In the genomic region with DNA sequence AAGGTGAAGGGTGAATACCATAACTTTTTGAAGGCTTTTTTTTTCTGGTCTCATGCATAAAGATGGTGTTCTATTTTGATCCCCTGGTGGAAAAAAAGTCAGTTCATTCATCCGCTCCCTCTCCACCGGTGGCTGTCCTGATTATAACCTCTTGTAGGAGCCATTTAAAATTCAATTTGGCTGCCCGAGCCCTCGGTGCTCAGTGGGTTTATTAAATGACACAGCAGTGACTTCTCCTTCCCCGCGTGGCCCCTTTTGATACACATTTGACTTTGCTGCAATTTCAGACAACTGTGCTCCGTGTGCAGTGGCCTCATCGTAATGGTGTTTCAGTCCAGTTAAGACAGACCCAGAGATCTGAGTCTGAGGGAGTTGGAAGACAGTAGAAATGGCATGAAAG, we compare ENCODE assay signal across 27 mouse cellular contexts. TPM values are rescaled to one million over a fixed set of nuclear protein-coding genes. Genes with fewer than 3 reads are reported as not detected.
A peak's percentile ranks its signal among the peaks of the same experiment; 100 is the strongest.
DNase-seq lines count a peak whose midpoint lies in the region; ATAC-seq and TF ChIP-seq lines count a peak whose summit lies in the region.
"Had no signal": no experiment of that assay in that cellular context is flagged by ENCODE, and none has a peak within 500 bp of the region (broad histone marks: within the 10 kb centered on the region; RNA-seq: fewer than 3 reads in every experiment).

No protein-coding gene starts in this region.

- H3K27ac ChIP-seq in heart, embryonic 13.5 days (replicated peaks), result peak overlapping the region; percentile 36; the same call in 1 of the 2 replicates
- no peak overlapping the region for H3K27ac ChIP-seq in heart, embryonic 10.5 days
- H3K27ac ChIP-seq in heart, embryonic 16.5 days (ENCODE audit: low read length), result peak overlapping the region; percentile 6; the same call in 1 of the 2 replicates
- no peak overlapping the region for H3K27ac ChIP-seq in hindbrain, embryonic 16.5 days (ENCODE audit: low read depth, low read length)
- H3K27ac ChIP-seq in hindbrain, embryonic 13.5 days, result no peak overlapping the region
- H3K27ac ChIP-seq: embryonic facial prominence, embryonic 10.5 days; embryonic facial prominence, embryonic 13.5 days; forebrain, embryonic 12.5 days; forebrain, embryonic 15.5 days; heart, adult 2 months; hindbrain, embryonic 10.5 days; intestine, embryonic 15.5 days had no signal

- H3K4me3 ChIP-seq in heart, embryonic 13.5 days, result no peak overlapping the region
- no peak overlapping the region for H3K4me3 ChIP-seq in heart, embryonic 10.5 days
- no peak overlapping the region for H3K4me3 ChIP-seq in heart, embryonic 16.5 days (ENCODE audit: low read length)
- no peak overlapping the region for H3K4me3 ChIP-seq in hindbrain, embryonic 16.5 days (ENCODE audit: low read length)
- no peak overlapping the region for H3K4me3 ChIP-seq in hindbrain, embryonic 13.5 days
- H3K4me3 ChIP-seq: embryonic facial prominence, embryonic 10.5 days; embryonic facial prominence, embryonic 13.5 days; erythroblast, embryonic 14.5 days; forebrain, embryonic 12.5 days; forebrain, embryonic 15.5 days; heart, adult 2 months; hindbrain, embryonic 10.5 days; intestine, embryonic 15.5 days had no signal

- ATAC-seq in heart, embryonic 13.5 days (ENCODE audit: extremely low read depth, insufficient number of reproducible peaks, low FRiP score, low TSS enrichment), result no peak
- no peak for ATAC-seq in heart, embryonic 16.5 days (replicated peaks; ENCODE audit: extremely low read depth, insufficient read depth, low FRiP score)
- ATAC-seq in hindbrain, embryonic 16.5 days, result no peak
- ATAC-seq in hindbrain, embryonic 13.5 days (ENCODE audit: low FRiP score), result no peak
- ATAC-seq: CD4-positive, CD25-positive, alpha-beta regulatory T cell, adult 4 months; forebrain, embryonic 15.5 days; intestine, embryonic 15.5 days had no signal

- no peak for TF ChIP-seq POLR2A in brain, embryonic 14.5 days (IDR thresholded peaks at IDR 0.05; ENCODE audit: borderline replicate concordance, extremely low read depth, insufficient read depth, insufficient read length, poor library complexity, severe bottlenecking)

- 56% methylated on average over 8 of the region's 8 CpGs for WGBS in heart, embryonic 13.5 days
- WGBS in heart, embryonic 10.5 days, result 67% methylated on average over 8 of the region's 8 CpGs
- 51% methylated on average over 8 of the region's 8 CpGs for WGBS in heart, embryonic 16.5 days
- 18% methylated on average over 8 of the region's 8 CpGs for WGBS in hindbrain, embryonic 16.5 days
- WGBS in hindbrain, embryonic 13.5 days, result 20% methylated on average over 8 of the region's 8 CpGs

- no peak for DNase-seq in heart, embryonic 10.5 days (ENCODE audit: low spot score)
- no peak for DNase-seq in heart, adult 8-10 months (ENCODE audit: low spot score)
- DNase-seq in brain, embryonic 14.5 days (ENCODE audit: low read depth), result peak; percentile 56
- no peak for DNase-seq in ovary, postnatal 10 days (ENCODE audit: low spot score)
- DNase-seq: adrenal gland, adult 2 months; adrenal gland, postnatal 14 days; cerebellum, adult 11-12 months; cerebellum, adult 8-10 months; embryo, embryonic 11 days; gastrocnemius, postnatal 25 days; heart, adult 2 months; heart, postnatal 10 days; kidney, adult 11 months; kidney, adult 9 months had no signal

- TF ChIP-seq CTCF in brain, embryonic 14.5 days (IDR thresholded peaks at IDR 0.05; ENCODE audit: borderline replicate concordance, extremely low read depth, insufficient read depth, insufficient read length), result no peak

- no peaks in the 10 kb centered on the region for H3K9me3 ChIP-seq in heart, embryonic 13.5 days
- no peaks in the 10 kb centered on the region for H3K9me3 ChIP-seq in heart, embryonic 10.5 days
- H3K9me3 ChIP-seq in heart, embryonic 16.5 days (replicated peaks; ENCODE audit: control insufficient read depth, low read length), result no peaks in the 10 kb centered on the region
- no peaks in the 10 kb centered on the region for H3K9me3 ChIP-seq in hindbrain, embryonic 16.5 days (ENCODE audit: control insufficient read depth, low read length)
- no peaks in the 10 kb centered on the region for H3K9me3 ChIP-seq in hindbrain, embryonic 13.5 days
- H3K9me3 ChIP-seq: embryonic facial prominence, embryonic 10.5 days; embryonic facial prominence, embryonic 13.5 days; forebrain, embryonic 12.5 days; forebrain, embryonic 15.5 days; hindbrain, embryonic 10.5 days; intestine, embryonic 15.5 days had no signal

- H3K36me3 ChIP-seq in heart, embryonic 13.5 days, result peaks cover 5% of the 10 kb centered on the region; the same call in 1 of the 2 replicates
- no peaks in the 10 kb centered on the region for H3K36me3 ChIP-seq in heart, embryonic 10.5 days
- no peaks in the 10 kb centered on the region for H3K36me3 ChIP-seq in heart, embryonic 16.5 days (ENCODE audit: control insufficient read depth, insufficient read depth)
- no peaks in the 10 kb centered on the region for H3K36me3 ChIP-seq in hindbrain, embryonic 16.5 days (ENCODE audit: control insufficient read depth, insufficient read depth, low read length)
- no peaks in the 10 kb centered on the region for H3K36me3 ChIP-seq in hindbrain, embryonic 13.5 days
- H3K36me3 ChIP-seq: embryonic facial prominence, embryonic 10.5 days; embryonic facial prominence, embryonic 13.5 days; forebrain, embryonic 12.5 days; forebrain, embryonic 15.5 days; hindbrain, embryonic 10.5 days; intestine, embryonic 15.5 days had no signal

- no peak overlapping the region for H3K9ac ChIP-seq in heart, embryonic 13.5 days
- H3K9ac ChIP-seq in heart, embryonic 16.5 days (ENCODE audit: low read length), result no peak overlapping the region
- H3K9ac ChIP-seq in hindbrain, embryonic 16.5 days (ENCODE audit: low read depth, low read length), result no peak overlapping the region
- no peak overlapping the region for H3K9ac ChIP-seq in hindbrain, embryonic 13.5 days
- H3K9ac ChIP-seq: embryonic facial prominence, embryonic 13.5 days; forebrain, embryonic 12.5 days; forebrain, embryonic 15.5 days; intestine, embryonic 15.5 days had no signal

- H3K4me2 ChIP-seq in heart, embryonic 13.5 days, result peak overlapping the region; percentile 18; the same call in 1 of the 2 replicates
- no peak overlapping the region for H3K4me2 ChIP-seq in heart, embryonic 16.5 days (ENCODE audit: low read depth, low read length)
- 0 out of 2 replicates have a peak overlapping the region, but pooled peaks have one; percentile 1 for H3K4me2 ChIP-seq in hindbrain, embryonic 16.5 days (ENCODE audit: low read length)
- H3K4me2 ChIP-seq in hindbrain, embryonic 13.5 days, result no peak overlapping the region
- H3K4me2 ChIP-seq: embryonic facial prominence, embryonic 13.5 days; forebrain, embryonic 12.5 days; forebrain, embryonic 15.5 days; intestine, embryonic 15.5 days had no signal

- H3K27me3 ChIP-seq in heart, embryonic 13.5 days (replicated peaks), result no peaks in the 10 kb centered on the region
- H3K27me3 ChIP-seq in heart, embryonic 10.5 days (ENCODE audit: insufficient read depth, poor library complexity, severe bottlenecking), result no peaks in the 10 kb centered on the region
- no peaks in the 10 kb centered on the region for H3K27me3 ChIP-seq in heart, embryonic 16.5 days (ENCODE audit: control insufficient read depth, insufficient read depth, low read length)
- H3K27me3 ChIP-seq in hindbrain, embryonic 16.5 days (replicated peaks; ENCODE audit: control insufficient read depth, insufficient read depth, low read length), result no peaks in the 10 kb centered on the region
- no peaks in the 10 kb centered on the region for H3K27me3 ChIP-seq in hindbrain, embryonic 13.5 days
- H3K27me3 ChIP-seq: embryonic facial prominence, embryonic 13.5 days; forebrain, embryonic 12.5 days; forebrain, embryonic 15.5 days; intestine, embryonic 15.5 days had no signal

- H3K4me1 ChIP-seq in heart, embryonic 13.5 days, result peaks cover 79% of the 10 kb centered on the region
- H3K4me1 ChIP-seq in heart, embryonic 10.5 days, result peaks cover 26% of the 10 kb centered on the region
- H3K4me1 ChIP-seq in heart, embryonic 16.5 days (ENCODE audit: control insufficient read depth, insufficient read depth, low read length), result peaks cover 35% of the 10 kb centered on the region
- H3K4me1 ChIP-seq in hindbrain, embryonic 16.5 days (ENCODE audit: control insufficient read depth, insufficient read depth, low read depth, low read length), result no peaks in the 10 kb centered on the region
- H3K4me1 ChIP-seq in hindbrain, embryonic 13.5 days (replicated peaks), result peaks cover 18% of the 10 kb centered on the region
- H3K4me1 ChIP-seq: intestine, embryonic 15.5 days had no signal

RNA-seq across cellular contexts. Expression of a gene that starts 11.1 kb away (rescaled TPM):
- polyA plus RNA-seq in heart, embryonic 13.5 days (2015; fragmentation: Nextera tagmentation; extraction: Ambion mirVana), result 82.7 and 92.5 TPM in 2 replicates
- polyA plus RNA-seq in heart, embryonic 10.5 days (2016; fragmentation: Nextera tagmentation; extraction: Ambion mirVana), result 50.8 and 65.4 TPM in 2 replicates
- 100 and 104 TPM in 2 replicates for polyA plus RNA-seq in heart, embryonic 16.5 days (2015; fragmentation: Nextera tagmentation; extraction: Ambion mirVana)
- total RNA-seq in heart, adult 8-10 months (2022), result 10 to 100 TPM; 34.6 to 45.4 (median 37.2) TPM
- polyA plus RNA-seq in hindbrain, embryonic 16.5 days (2015; fragmentation: Nextera tagmentation; extraction: Ambion mirVana), result 64.1 and 70.1 TPM in 2 replicates
- polyA plus RNA-seq in hindbrain, embryonic 13.5 days (2015; fragmentation: Nextera tagmentation; extraction: Ambion mirVana), result 67.6 and 67.8 TPM in 2 replicates
- 37.4 and 48.2 TPM in 2 replicates for polyA plus RNA-seq in brain, embryonic 14.5 days (2012; rRNA removed)
- total RNA-seq: MEL had no signal
- polyA plus RNA-seq: erythroblast, embryonic 14.5 days had no signal

RNA-seq across cellular contexts. Expression of a gene that starts 35.3 kb away (rescaled TPM):
- polyA plus RNA-seq in heart, embryonic 13.5 days (2015; fragmentation: Nextera tagmentation; extraction: Ambion mirVana), result 48.0 and 50.2 TPM in 2 replicates
- 45.0 and 57.7 TPM in 2 replicates for polyA plus RNA-seq in heart, embryonic 10.5 days (2016; fragmentation: Nextera tagmentation; extraction: Ambion mirVana)
- polyA plus RNA-seq in heart, embryonic 16.5 days (2015; fragmentation: Nextera tagmentation; extraction: Ambion mirVana), result 57.4 and 59.0 TPM in 2 replicates
- 10 to 100 TPM; 49.4 to 59.3 (median 54.4) TPM for total RNA-seq in heart, adult 8-10 months (2022)
- 45.8 and 50.6 TPM in 2 replicates for polyA plus RNA-seq in hindbrain, embryonic 16.5 days (2015; fragmentation: Nextera tagmentation; extraction: Ambion mirVana)
- 53.5 and 57.6 TPM in 2 replicates for polyA plus RNA-seq in hindbrain, embryonic 13.5 days (2015; fragmentation: Nextera tagmentation; extraction: Ambion mirVana)
- polyA plus RNA-seq in brain, embryonic 14.5 days (2012; rRNA removed), result 44.0 and 52.4 TPM in 2 replicates

Comparison
In these comparisons a context has a peak if more than half of its experiments do, and no peak if none do; other contexts are left out.
1. H3K27ac ChIP-seq: peak in heart, embryonic 13.5 days (single experiment) and heart, embryonic 16.5 days (single experiment); none in heart, embryonic 10.5 days (single experiment), hindbrain, embryonic 16.5 days (single experiment) and hindbrain, embryonic 13.5 days (single experiment).
2. H3K4me2 ChIP-seq: peak in heart, embryonic 13.5 days (single experiment) and hindbrain, embryonic 16.5 days (single experiment); none in heart, embryonic 16.5 days (single experiment) and hindbrain, embryonic 13.5 days (single experiment).